Mouse (Mus musculus) ES-Bruce4 (cell line): ENCODE data around the gene Ano1.

Experiments
- EP300 ChIP-seq: IDR thresholded peaks from 2 replicates; pipeline ENCODE4 v1.6.1; 2011; ENCODE audit warnings: low read depth, low read length; ENCODE audit not compliant: insufficient read depth
- POLR2A ChIP-seq: IDR thresholded peaks from one replicate; pipeline ENCODE4 v1.8.1; 2011; ENCODE audit warnings: low read length; ENCODE audit not compliant: insufficient read depth

DNA sequence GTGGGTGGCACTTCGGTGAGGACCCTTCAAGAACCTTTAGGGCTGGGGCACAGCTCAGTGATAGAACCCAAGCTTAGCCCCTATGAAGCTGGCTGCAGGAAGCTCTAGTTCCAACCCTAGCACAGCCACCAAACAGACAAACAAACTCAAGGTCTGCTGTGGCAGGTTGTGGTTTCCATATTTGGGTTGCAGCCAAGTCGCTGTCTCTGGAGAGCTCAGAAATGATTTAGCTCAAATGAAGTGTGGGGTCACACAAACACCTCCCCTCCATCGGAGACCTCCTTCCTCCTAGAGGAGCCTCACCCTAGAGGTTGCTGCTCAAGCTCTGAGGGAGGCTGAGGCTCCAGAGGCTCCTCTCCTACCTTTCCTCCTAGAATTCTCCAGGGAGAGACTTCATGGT is 121.2 kb downstream of the Ano1 start:
- TF ChIP-seq POLR2A = no peak
- TF ChIP-seq EP300 = no peak
